Mouse (Mus musculus) cerebellum, adult (tissue): ENCODE results near the gene Nbl1.

ENCODE experiments used
- ATAC-seq: cut with Nextera tagmentation; 2 replicates; pipeline ENCODE4 v1.9.2; 2017; ENCODE audit warnings: mild to moderate bottlenecking, moderate library complexity, mixed read lengths; ENCODE audit not compliant: insufficient number of reproducible peaks, low FRiP score, low TSS enrichment

The Nbl1 gene

GRCm38 (mm10) chr4:139092356-139093195, at the start of gene Nbl1:
TSS of gene Nbl1 (minus strand) at chr4:139092993.
- no peak for ATAC-seq

GRCm38 (mm10) chr4:139141785-139142184, 49.0 kb upstream of the Nbl1 start:
- ATAC-seq = no peak

GRCm38 (mm10) chr4:139140267-139140666, 47.5 kb upstream of the Nbl1 start:
- ATAC-seq = no peak

- ATAC-seq = no peak
Measured at GRCm38 (mm10) chr4:139136011-139136410, 43.2 kb upstream of the Nbl1 start.

GRCm38 (mm10) chr4:139133109-139133508, 40.3 kb upstream of the Nbl1 start:
- ATAC-seq = no peak

GRCm38 (mm10) chr4:139131858-139132672, 39.3 kb upstream of the Nbl1 start:
- ATAC-seq = no peak

- peak; percentile 97 for ATAC-seq
Measured at GRCm38 (mm10) chr4:139130701-139131549, 38.1 kb upstream of the Nbl1 start, which contains the start of gene Minos1. TSS of gene Minos1 (minus strand) at chr4:139131113.

- no peak; the same call in 1 of the 2 replicates for ATAC-seq
Measured at GRCm38 (mm10) chr4:139129806-139130700, 37.3 kb upstream of the Nbl1 start.

GRCm38 (mm10) chr4:139126475-139126874, 33.7 kb upstream of the Nbl1 start:
- ATAC-seq = no peak

- no peak for ATAC-seq
Measured at GRCm38 (mm10) chr4:139124940-139125339, 32.1 kb upstream of the Nbl1 start.

GRCm38 (mm10) chr4:139122557-139122956, 29.8 kb upstream of the Nbl1 start:
- no peak for ATAC-seq

- no peak for ATAC-seq
Measured at GRCm38 (mm10) chr4:139120998-139121397, 28.2 kb upstream of the Nbl1 start.

- ATAC-seq = no peak
Measured at GRCm38 (mm10) chr4:139120281-139120814, 27.6 kb upstream of the Nbl1 start.

- no peak for ATAC-seq
Measured at GRCm38 (mm10) chr4:139116356-139117063, 23.7 kb upstream of the Nbl1 start.

GRCm38 (mm10) chr4:139115721-139116120, 22.9 kb upstream of the Nbl1 start:
- no peak for ATAC-seq

- ATAC-seq = no peak
Measured at GRCm38 (mm10) chr4:139112482-139112881, 19.7 kb upstream of the Nbl1 start.

GRCm38 (mm10) chr4:139111421-139111820, 18.6 kb upstream of the Nbl1 start:
- no peak for ATAC-seq

- ATAC-seq = no peak
Measured at GRCm38 (mm10) chr4:139110858-139111257, 18.1 kb upstream of the Nbl1 start.
